Mouse (Mus musculus) mesoderm, embryonic 11.5 days (tissue): ENCODE measurements around the gene Erv3.

Experiments used
- DNase-seq: peaks from one replicate; pipeline ENCODE4 v3.0.0-alpha.2; 2012; ENCODE audit warnings: low read depth, low spot score

Erv3 gene

GRCm38 (mm10) chr2:131859721-131860120, at the start of gene Erv3:
TSS of gene Erv3 (minus strand) at chr2:131859747.
- DNase-seq: no peak

- no peak for DNase-seq
Measured at GRCm38 (mm10) chr2:131908906-131909305, 49.4 kb upstream of the Erv3 start.

DNA sequence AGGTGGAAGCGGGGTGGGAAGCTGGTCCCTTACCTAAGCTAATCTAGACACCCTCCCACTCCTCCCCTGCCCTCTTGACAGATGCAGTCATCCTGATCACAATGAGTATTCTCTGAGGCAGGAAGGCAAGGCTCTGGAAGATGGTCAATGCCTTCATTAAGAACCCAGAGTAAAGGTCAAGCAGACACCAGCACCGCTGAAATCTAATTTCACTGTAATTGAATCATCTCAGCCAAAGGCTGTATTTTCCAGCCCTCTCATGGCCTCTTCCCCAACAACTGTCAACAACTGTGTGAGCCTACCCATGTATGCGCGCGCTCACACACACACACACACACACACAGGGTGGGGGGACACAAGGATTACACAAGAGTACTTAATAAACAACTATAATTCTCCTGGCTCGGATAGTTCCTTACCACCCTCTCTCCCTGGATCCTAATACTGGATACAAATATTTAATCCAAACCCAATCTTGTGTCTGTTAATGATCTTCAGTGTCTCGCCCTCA, 48.9 kb upstream of the Erv3 start:
- DNase-seq: no peak

DNA sequence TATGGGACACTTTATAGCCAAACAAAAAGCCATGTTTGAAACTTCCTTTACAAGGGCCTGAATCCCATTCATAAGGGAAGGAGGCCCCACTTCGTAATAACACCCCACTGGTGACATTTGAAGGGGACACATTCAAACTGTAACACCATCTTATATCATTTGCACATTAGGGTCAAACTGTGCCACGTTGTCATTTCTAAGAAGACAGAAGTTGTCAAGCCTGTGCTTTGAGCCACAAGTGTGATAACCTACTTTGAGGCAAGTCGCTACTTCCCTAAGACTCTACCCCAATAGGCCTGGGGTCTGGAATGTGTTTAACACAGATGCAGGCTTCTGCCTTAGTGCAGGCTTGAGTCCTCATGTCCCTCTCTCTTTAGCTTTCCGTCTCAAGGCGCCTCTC, 47.8 kb upstream of the Erv3 start:
- no peak for DNase-seq

GRCm38 (mm10) chr2:131906846-131907245, 47.3 kb upstream of the Erv3 start:
- no peak for DNase-seq

GRCm38 (mm10) chr2:131906266-131906665, 46.7 kb upstream of the Erv3 start:
- no peak for DNase-seq

- DNase-seq: no peak
Measured at GRCm38 (mm10) chr2:131905776-131906175, 46.2 kb upstream of the Erv3 start.

GRCm38 (mm10) chr2:131905025-131905424, 45.5 kb upstream of the Erv3 start:
- no peak for DNase-seq

DNA sequence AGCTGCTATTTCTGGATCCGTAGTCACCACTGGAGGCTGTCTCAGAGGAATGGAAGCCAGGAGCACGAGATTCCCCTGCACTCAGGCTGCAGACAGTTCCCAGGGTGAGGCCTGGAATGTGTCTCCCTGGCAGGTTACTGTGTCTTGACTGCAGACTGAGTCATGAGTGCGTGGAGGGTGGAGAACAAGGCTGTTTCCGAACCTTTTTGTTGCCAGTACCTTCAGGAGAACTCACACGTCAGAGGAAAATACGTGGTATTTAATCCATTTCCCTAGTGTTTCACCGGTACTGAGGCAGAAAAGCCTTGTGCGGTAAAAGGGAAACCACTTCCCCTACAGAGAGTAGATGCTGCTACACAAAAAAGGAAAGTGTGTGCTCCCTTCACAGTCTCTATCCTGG, 43.3 kb upstream of the Erv3 start:
- DNase-seq: no peak

DNA sequence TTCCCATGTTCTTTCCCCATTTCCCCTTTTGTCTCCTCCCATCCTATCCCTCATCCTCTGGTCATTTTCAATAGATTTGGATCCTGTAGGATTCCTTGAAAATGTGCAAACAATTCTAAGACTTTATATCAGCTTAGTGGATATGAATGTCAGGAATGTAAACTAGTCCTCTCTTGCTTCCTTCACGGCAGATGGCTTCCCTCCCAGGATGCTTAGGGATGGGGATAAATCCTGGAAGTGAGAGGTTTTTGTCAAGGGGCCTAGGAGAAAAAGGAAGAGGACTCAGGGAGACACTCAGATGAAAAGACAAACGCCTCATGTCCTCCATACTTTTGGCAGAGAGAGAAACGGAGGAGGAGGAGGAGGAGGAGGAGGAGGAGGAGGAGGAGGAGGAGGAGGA, 42.9 kb upstream of the Erv3 start:
- no peak for DNase-seq

DNA sequence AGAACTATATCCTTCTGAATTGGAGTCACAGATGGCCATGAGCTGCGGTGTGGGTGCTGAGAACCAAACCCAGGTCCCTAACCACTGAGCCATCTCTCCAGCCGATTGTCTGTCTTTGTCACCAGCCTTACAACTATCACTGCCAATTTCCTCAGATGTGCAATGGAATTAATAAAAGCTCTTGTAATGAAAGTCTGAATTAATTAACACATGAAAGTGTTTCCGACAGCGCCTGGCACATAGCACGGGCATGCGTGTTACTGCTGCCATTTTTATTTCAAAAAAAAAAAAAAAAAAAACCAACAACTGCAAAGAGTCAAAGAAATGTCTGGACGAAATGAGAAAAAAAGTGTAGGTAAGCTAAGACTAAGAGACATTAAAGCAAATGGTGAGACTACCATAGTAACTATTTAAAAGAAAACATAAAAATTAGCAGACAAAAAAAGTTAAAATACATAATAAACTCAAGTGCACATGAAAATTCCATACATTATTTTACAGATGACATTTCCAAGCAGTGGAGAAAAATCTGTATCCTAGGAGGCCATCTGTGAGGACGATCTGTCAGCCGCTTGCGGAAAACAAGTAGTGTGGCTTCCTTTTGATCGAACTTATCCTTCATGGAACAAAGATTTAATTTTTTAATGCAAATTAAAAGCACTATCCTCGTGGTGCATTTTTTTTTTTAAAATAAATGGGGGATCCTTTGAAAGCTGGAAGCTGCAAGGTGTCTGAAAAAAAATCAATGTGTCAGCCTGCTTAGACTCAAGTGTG, 38.0 kb upstream of the Erv3 start:
- DNase-seq: no peak

GRCm38 (mm10) chr2:131896011-131896410, 36.5 kb upstream of the Erv3 start:
- no peak for DNase-seq

GRCm38 (mm10) chr2:131895106-131895505, 35.6 kb upstream of the Erv3 start:
- no peak for DNase-seq

GRCm38 (mm10) chr2:131892534-131892933, 33.0 kb upstream of the Erv3 start:
- DNase-seq: no peak

GRCm38 (mm10) chr2:131888233-131888632, 28.7 kb upstream of the Erv3 start:
- no peak for DNase-seq

GRCm38 (mm10) chr2:131886503-131887160, 27.1 kb upstream of the Erv3 start:
- DNase-seq: no peak

DNA sequence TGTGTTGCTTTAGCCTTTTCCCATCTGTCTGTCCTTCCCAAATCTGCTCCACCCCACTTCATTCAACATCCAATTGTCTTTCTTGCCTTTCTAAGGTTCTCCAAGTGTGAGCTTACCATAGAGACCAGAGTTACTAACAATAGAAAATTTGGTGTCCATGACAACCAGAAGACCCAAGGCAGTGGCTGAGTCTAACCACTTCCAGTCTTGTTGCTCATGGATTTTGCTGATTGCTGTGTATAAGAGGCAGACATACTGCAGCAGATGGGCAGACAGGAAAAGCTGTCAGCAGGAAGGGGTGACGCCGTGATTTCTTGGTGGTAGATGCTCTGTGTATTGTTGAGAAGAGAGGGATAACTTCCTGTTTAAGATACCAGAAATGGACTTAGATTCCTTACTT, 23.6 kb upstream of the Erv3 start:
- DNase-seq: no peak

DNA sequence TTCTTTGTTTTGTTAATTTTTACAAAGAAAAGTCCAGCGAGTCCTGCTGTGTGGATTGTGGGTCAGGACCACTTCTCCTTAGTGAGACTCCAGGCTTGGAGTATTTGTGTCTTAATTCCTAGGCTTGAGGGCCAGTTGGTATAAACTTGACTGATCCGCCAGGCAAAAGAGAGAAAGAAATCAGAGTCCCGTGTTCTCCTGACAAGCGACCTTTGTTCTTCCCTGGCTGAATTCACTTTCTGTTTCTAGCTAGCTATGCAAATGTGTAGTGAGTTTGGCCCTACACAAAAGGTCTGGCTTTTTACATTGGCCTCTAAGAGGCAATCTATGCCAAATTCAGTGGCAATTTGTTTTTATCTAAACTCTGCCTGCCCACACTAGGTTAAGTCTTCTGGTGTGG, 22.2 kb upstream of the Erv3 start:
- DNase-seq: no peak

DNA sequence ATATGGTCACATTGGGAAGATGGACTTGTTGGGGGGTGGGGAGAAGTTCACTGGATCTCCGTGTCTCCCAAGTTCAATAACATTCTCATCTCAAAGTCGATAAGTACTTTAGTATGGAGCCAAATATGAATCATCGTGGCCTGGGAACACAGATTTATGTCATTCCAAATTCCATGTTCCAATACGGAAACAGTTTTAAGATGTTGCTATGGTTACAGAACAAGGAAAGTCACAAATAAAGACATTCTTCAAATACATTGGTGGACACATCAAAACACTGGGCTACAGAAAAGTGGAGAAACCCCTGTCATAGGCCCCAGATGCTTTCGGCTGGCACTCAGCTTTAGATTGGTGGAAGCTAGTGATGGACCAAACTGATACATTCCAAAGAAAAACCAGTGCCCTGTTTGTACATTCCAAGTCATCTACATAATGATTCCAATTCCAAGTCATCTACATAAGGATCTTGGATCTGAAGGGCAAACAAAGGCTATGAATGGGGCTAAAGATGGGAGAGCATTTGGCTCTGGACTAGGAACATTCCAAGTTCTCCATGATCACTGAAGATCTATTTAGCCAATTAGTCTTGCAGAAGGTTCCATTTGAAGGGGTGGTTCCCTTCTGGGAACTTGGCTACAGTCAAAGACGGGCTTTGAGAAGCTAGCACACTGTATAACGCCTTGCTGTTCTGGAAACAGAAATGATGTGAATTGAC, 17.2 kb upstream of the Erv3 start:
- no peak for DNase-seq

GRCm38 (mm10) chr2:131873376-131873775, 13.8 kb upstream of the Erv3 start:
- DNase-seq: no peak

GRCm38 (mm10) chr2:131868983-131869382, 9.4 kb upstream of the Erv3 start:
- no peak for DNase-seq

- no peak for DNase-seq
Measured at GRCm38 (mm10) chr2:131866676-131867075, 7.1 kb upstream of the Erv3 start.
